Mouse (Mus musculus) adrenal gland, postnatal 14 days (tissue): ENCODE data around the gene Zfp629. TPM values are rescaled to one million over a fixed set of nuclear protein-coding genes. Genes with fewer than 3 reads are reported as not detected.

ENCODE experiments used
- DNase-seq: peaks from one replicate; pipeline ENCODE4 v3.0.0; 2021; ENCODE audit warnings: mixed read lengths
- total RNA-seq: library from RNA; stranded (reverse); gene quantifications from 2 replicates; pipeline ENCODE4 v1.2.3, GENCODE M21; 2021

The Zfp629 gene
- total RNA-seq, 1 experiment from 2014 or later: 21.6 TPM

DNA sequence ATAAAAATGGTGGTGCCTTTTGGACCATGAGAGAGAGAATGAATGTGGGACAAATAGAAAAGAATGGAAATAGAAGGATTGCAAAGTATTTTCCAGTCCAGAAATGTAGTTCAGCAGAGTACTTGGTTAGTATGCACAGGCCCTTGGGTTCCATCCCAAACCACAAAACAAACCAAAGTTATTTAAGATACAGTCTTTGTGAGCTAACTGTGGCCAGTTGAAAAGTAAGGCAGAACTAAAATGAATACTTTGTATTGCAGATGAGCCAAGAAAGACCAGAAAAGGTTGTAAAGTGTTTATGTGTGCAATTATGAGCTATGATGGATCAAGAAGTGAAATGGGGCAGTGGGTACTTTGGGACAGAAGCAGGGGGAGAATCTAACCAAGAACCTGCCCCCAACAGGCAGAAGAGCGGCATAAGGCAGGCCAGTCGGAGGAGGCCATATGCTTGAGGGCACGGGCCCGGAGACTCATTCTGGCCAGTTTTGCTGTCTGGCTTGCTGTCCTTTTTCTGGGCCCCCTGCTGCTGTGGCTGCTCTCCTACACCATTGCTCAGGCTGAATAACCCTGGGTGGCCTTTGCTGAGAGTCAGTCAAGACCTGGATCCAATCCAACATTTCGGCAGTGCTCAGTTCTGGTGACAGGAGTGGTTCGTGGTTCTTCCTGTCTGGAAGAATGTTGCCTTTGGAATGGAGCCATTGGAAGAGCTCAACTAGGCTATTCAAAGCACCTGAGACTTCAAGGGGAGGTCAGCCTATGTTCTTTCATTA, 51.0 kb downstream of the Zfp629 start:
- peak; percentile 74 for DNase-seq

DNA sequence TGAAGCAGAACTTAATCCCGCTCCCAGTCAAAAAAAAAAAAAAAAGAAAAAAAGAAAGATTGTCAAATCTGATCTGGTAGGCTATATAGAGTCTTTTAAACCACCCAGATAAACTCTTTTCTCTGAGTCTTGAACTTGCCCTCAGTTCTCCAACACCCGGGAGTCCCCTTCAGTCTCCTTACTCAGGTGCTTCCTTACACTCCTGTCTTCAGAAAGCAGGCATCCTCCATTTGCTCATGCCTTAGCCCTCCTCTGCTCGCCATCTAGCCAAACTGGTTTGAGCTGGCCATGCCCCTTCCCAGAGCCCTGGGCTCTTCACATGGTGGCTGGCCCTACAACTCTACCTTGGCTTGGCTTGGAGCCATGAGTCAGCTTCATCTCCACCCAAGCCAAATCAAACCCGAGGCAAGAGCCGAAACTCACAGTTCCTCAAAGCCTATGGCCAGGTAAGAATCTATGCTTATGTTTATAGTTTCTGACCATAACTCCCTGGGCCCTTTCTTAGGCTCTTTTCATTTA, 54.2 kb downstream of the Zfp629 start, which contains the start of gene Tmem265:
Tmem265 (plus strand) TSS at position 51 of the 519 bp plus-strand sequence.
- no peak for DNase-seq

DNA sequence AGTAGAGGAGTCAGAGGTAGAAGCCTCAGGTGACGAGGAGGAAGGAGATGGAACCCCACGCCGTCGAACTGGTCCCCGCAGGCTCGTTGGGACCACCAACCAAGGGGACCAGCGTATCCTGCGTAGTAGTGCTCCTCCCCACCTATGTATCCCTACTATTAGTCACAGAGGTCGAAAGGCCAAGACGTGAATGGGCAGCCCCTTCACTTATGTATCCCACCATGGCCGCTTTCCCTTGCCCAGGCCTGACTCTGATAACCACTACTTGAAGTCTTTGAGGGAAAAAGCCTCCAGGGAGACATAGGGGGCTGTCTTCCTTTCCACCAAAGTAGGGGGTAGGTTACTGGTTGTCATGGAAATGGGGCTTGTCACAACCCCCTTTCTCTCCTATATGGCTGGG, 55.0 kb downstream of the Zfp629 start:
- no peak for DNase-seq

Other genes with a start within 250 kb of the Zfp629 start
- gene Zfp747, start 239.7 kb downstream of the Zfp629 start, total RNA-seq: 8.7 and 10.0 TPM in 2 replicates
- 3.3 and 5.3 TPM in 2 replicates for gene 9130019O22Rik, start 228.6 kb downstream of the Zfp629 start, total RNA-seq
- gene E430018J23Rik, start 222.2 kb downstream of the Zfp629 start, total RNA-seq: 8.5 and 9.4 TPM in 2 replicates
- gene Zfp764, start 209.0 kb downstream of the Zfp629 start, total RNA-seq: 6.4 and 6.8 TPM in 2 replicates
- 8.9 and 11.9 TPM in 2 replicates for gene Zfp688, start 193.7 kb downstream of the Zfp629 start, total RNA-seq
- 3.5 and 5.0 TPM in 2 replicates for gene Zfp689, start 166.6 kb downstream of the Zfp629 start, total RNA-seq
- 42.0 and 51.8 TPM in 2 replicates for gene Prr14, start 156.2 kb downstream of the Zfp629 start, total RNA-seq
- gene Fbrs, start 136.6 kb downstream of the Zfp629 start, total RNA-seq: 61.8 and 76.5 TPM in 2 replicates
- gene Srcap, start 103.8 kb downstream of the Zfp629 start, total RNA-seq: 88.8 and 95.3 TPM in 2 replicates
- 21.9 and 23.8 TPM in 2 replicates for gene Gm42715, start 96.2 kb downstream of the Zfp629 start, total RNA-seq
- gene Tmem265, start 54.4 kb downstream of the Zfp629 start, total RNA-seq: not detected in 2 replicates
- 36.6 and 44.4 TPM in 2 replicates for gene Phkg2, start 42.5 kb downstream of the Zfp629 start, total RNA-seq
- 7.5 and 10.7 TPM in 2 replicates for gene Ccdc189, start 27.2 kb downstream of the Zfp629 start, total RNA-seq
- gene Rnf40, start 27.0 kb downstream of the Zfp629 start, total RNA-seq: 56.0 and 62.8 TPM in 2 replicates
- gene Bcl7c, start 93.1 kb upstream of the Zfp629 start, total RNA-seq: 64.8 and 69.2 TPM in 2 replicates
- 4.7 and 5.1 TPM in 2 replicates for gene Ctf1, start 96.9 kb upstream of the Zfp629 start, total RNA-seq
- gene Ctf2, start 116.4 kb upstream of the Zfp629 start, total RNA-seq: not detected in 2 replicates
- 12.8 and 14.5 TPM in 2 replicates for gene Fbxl19, start 128.7 kb upstream of the Zfp629 start, total RNA-seq
- gene Orai3, start 154.0 kb upstream of the Zfp629 start, total RNA-seq: 28.1 and 28.3 TPM in 2 replicates
- 37.7 and 46.2 TPM in 2 replicates for gene Setd1a, start 160.9 kb upstream of the Zfp629 start, total RNA-seq
- gene Gm49388, start 169.8 kb upstream of the Zfp629 start, total RNA-seq: 0.38 and 0.44 TPM in 2 replicates
- gene Hsd3b7, start 184.8 kb upstream of the Zfp629 start, total RNA-seq: 38.0 and 69.3 TPM in 2 replicates
- 84.5 and 85.0 TPM in 2 replicates for gene Stx4a, start 208.5 kb upstream of the Zfp629 start, total RNA-seq
- 7.8 and 9.9 TPM in 2 replicates for gene Stx1b, start 208.8 kb upstream of the Zfp629 start, total RNA-seq